Mouse (Mus musculus): ENCODE results near the gene Oog1. TPM values are rescaled to one million over a fixed set of nuclear protein-coding genes. Genes with fewer than 3 reads are reported as not detected.
"Not testable (repeated sequence)": the region's sequence is repeated elsewhere in the genome, so short reads cannot be mapped to it uniquely, and the experiment has no call there.

The Oog1 gene
- not detected in 2 replicates for polyA plus RNA-seq (2012; rRNA removed)

DNA sequence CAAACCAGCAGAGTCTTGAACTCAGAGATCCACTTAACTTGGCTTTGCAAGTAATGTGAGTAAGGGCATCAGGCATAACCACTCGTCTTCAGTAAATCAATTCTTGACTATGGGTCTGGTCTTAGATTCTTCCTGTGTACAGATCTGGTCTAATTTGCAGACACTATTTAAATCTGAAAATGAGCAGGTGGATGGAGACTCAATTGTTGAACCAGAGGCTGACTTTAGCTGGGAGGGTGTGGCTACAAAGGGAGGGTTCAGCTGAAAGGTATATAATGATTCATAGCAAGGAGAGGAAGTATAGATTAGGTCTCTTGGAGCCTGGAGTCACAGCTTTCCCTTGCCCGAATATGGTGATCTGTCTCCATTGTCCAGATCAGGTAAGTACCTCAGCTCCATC, at the start of gene Oog1:
Oog1 (plus strand) TSS at position 301 of the 400 bp plus-strand sequence.
- not testable (repeated sequence) for DNase-seq (ENCODE audit: low spot score)

DNA sequence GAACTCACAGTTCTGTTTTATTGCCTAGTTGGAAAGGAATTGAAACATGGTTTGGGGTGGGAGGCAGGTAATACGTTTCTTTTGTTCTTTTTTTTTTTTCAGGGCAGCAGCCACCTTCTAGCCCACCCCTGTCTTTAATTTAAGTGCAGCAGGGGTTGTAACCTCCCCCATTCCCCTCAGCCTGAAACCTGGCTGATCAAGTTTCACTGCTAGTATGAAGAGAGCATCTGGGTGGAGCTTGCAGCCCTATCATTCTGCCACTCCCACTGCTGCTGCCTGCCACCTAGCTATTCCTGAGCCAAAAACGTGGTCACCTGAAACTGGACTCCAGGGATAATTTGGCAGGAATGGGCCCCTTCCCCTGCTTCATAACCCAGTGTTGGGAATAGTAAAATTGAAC, 1.1 kb upstream of the Oog1 start:
- DNase-seq (ENCODE audit: low spot score), result not testable (repeated sequence)

DNA sequence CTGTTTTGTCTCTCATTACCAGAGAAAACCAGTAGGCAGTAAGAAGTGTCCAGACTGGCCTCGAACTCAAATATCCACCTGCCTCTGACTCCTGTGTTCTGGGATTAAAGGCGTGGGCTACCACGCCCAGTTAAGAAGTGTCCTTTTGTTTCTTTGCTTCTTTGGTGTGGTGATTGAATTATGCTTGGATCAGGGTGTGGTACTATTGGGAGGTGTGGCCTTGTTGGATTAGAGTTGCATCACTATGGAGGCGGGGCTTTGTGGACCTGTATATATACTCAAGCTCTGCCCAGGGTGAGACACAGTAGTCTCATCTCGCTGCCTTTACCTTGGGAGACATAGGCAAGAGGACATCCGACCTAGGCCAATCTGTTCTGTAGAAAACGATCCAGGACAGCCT, 16.1 kb downstream of the Oog1 start, which contains the start of gene Gm4027:
Gm4027 (plus strand) TSS at position 301 of the 400 bp plus-strand sequence.
- DNase-seq (ENCODE audit: low spot score), result not testable (repeated sequence)

DNA sequence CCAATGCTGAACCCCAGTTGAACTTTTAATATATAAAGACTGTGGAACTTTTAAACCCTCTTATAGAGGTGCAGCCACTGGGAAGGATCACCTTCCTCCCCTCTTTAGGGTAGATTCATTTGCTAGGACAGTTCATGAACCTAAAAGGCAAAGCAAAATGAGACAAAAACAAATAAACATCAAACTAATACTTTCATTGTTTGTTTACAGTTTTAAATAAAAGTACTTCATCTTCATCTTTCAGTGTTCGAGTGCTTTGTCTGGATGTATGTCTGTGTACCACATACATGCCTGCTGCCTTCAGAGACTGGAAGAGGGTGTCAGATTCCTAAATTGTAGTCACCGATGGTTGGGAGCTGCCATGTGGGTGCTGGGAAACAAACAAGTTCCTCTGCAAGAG, 42.0 kb downstream of the Oog1 start, which contains the start of gene Gm16381:
Gm16381 (minus strand) TSS at position 101 of the 400 bp plus-strand sequence.
- DNase-seq (ENCODE audit: low spot score), result not testable (repeated sequence)

DNA sequence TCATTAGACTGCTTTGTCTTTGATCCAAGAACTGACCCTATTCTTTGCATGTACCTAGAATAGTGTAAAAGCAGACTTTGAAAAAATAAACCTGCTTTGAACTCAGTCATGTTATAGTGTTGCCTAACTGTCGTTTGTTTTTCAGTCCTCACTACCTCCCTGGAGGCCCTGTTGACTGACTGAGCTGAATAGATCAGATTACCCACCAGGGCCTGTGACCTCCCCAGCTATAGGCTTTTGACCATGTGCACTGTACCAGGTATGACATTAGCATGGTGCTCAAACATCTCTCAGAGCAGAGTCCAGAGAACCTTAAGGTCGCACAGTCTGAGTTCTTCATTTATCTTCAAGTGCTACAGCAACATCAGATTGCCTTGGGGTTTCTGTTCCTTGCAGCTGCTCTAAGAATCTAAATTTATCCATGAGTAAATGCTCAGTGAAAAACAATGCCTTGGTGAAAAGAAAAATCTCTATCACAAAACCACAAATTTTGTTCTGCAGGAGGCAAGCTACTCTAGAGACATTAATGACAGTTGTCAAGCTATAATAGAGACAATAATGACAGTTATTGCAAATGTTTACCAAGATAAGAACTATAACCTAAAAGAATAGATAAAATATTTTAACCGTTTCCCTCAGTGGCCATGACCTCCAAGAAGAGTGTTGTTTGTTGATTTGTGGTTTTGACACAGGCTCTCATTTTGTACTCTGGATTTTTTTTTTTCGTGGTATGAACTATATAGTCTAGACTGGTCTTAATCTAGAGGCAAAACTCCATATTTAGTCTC, 50.6 kb downstream of the Oog1 start:
- not testable (repeated sequence) for DNase-seq (ENCODE audit: low spot score)

Other genes starting within 250 kb of the Oog1 start
- gene Sptlc2, start 214.3 kb upstream of the Oog1 start, polyA plus RNA-seq (2012; rRNA removed), result 52.8 and 58.6 TPM in 2 replicates
- gene Slirp, start 158.8 kb upstream of the Oog1 start, polyA plus RNA-seq (2012; rRNA removed), result 64.4 and 92.3 TPM in 2 replicates
- gene Alkbh1, start 158.7 kb upstream of the Oog1 start, polyA plus RNA-seq (2012; rRNA removed), result 18.1 and 23.0 TPM in 2 replicates
- 52.6 and 53.9 TPM in 2 replicates for gene Snw1, start 130.4 kb upstream of the Oog1 start, polyA plus RNA-seq (2012; rRNA removed)
- not detected in 2 replicates for gene Gm5788, start 108.0 kb upstream of the Oog1 start, polyA plus RNA-seq (2012; rRNA removed)
- gene Gm8300, start 88.4 kb upstream of the Oog1 start, polyA plus RNA-seq (2012; rRNA removed), result not detected in 2 replicates
- gene Gm4027, start 16.2 kb downstream of the Oog1 start, polyA plus RNA-seq (2012; rRNA removed), result not detected in 2 replicates
- gene Gm16381, start 41.9 kb downstream of the Oog1 start, polyA plus RNA-seq (2012; rRNA removed), result not detected in 2 replicates
- not detected in 2 replicates for gene Gm21319, start 173.1 kb downstream of the Oog1 start, polyA plus RNA-seq (2012; rRNA removed)
- gene Gm21936, start 192.8 kb downstream of the Oog1 start, polyA plus RNA-seq (2012; rRNA removed), result not detected in 2 replicates
- gene BB287469, start 213.9 kb downstream of the Oog1 start, polyA plus RNA-seq (2012; rRNA removed), result not detected in 2 replicates
- not detected in 2 replicates for gene Gm2001, start 239.7 kb downstream of the Oog1 start, polyA plus RNA-seq (2012; rRNA removed)

Data from urinary bladder, adult 2 months (tissue).